Mouse (Mus musculus): ENCODE results near the gene Olfr854. TPM values are rescaled to one million over a fixed set of nuclear protein-coding genes. Genes with fewer than 3 reads are reported as not detected.

The Olfr854 gene
- total RNA-seq (2014; rRNA removed; ENCODE audit: low replicate concordance) (not detected in 2 replicates), polyA plus RNA-seq (2015; fragmentation: Nextera tagmentation; extraction: Ambion mirVana) (not detected in 2 replicates)

DNA sequence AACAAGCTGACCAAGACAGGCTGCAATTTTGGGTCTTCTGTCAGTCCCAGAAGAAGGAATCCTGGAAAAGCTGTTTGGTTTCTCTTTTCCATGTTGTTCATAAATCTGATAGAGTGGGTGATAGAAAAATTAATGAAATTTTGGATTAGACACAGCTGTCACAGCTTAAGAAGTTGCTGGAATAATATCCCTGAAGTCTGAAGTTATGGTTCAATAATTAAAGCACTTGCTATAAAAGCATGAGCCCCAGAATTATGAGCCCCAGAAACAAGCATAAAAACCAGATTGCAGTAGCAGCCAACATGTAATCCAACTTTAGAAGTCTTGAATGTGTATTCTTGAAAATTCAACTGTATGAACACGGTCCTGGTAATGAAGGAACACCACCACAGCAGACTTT is at the start of gene Olfr854:
Gene Olfr854, minus strand, starts transcription at position 101 of the 400 bp plus-strand sequence.
- Histone ChIP-seq H3K36me3 (replicated peaks; ENCODE audit: control insufficient read depth, insufficient read depth, low read length) (no peaks in the 10 kb centered on the region), H3K27me3 (ENCODE audit: control insufficient read depth, insufficient read depth, low read length) (no peaks in the 10 kb centered on the region), H3K4me1 (ENCODE audit: control insufficient read depth, insufficient read depth) (no peaks in the 10 kb centered on the region), H3K27ac (ENCODE audit: low read depth) (no peak within 1 kb of the TSS), H3K4me3 (ENCODE audit: low read depth, low read length) (no peak within 1 kb of the TSS), H3K4me2 (ENCODE audit: low read depth, low read length) (no peak within 1 kb of the TSS), H3K9ac (replicated peaks; ENCODE audit: low read depth, low read length) (no peak within 1 kb of the TSS), H3K9me3 (replicated peaks; ENCODE audit: control insufficient read depth, low read length) (no peaks in the 10 kb centered on the region)
- WGBS, result 36% methylated on average over 1 of the region's 1 CpGs
- ATAC-seq (ENCODE audit: insufficient read depth, low read depth), result no peak
- no peak for DNase-seq (ENCODE audit: low spot score)
- no peak for TF ChIP-seq CTCF (IDR thresholded peaks at IDR 0.05; ENCODE audit: low read depth)
- TF ChIP-seq EP300 (IDR thresholded peaks at IDR 0.05; ENCODE audit: low read depth), result no peak

DNA sequence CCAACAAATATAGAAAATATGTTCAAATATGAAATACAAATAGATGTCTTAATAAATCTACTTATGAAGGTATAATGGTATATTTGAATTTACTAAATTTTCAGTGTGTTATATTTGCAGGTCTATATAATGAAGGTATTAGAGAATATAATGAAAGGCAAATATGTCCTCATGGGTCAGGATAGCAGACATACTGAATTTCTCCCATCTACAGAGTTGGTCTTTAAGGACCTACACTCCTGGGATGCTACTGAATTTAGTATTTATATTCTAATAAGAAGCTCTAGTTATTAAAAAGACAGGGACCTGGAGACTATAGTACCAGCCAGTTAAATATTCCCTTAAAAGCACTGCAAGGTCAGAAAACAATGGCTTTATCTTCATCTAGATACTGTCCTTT is 15.1 kb upstream of the Olfr854 start, which contains the start of gene Olfr855:
Gene Olfr855, plus strand, starts transcription at position 301 of the 400 bp plus-strand sequence.
- ATAC-seq (ENCODE audit: insufficient read depth, low read depth) (no peak), DNase-seq (ENCODE audit: low spot score) (no peak)
- Histone ChIP-seq H3K27me3 (ENCODE audit: control insufficient read depth, insufficient read depth, low read length) (no peaks in the 10 kb centered on the region), H3K4me3 (ENCODE audit: low read depth, low read length) (no peak within 1 kb of the TSS), H3K9ac (replicated peaks; ENCODE audit: low read depth, low read length) (no peak within 1 kb of the TSS), H3K9me3 (replicated peaks; ENCODE audit: control insufficient read depth, low read length) (no peaks in the 10 kb centered on the region; the same call in 1 of the 2 replicates), H3K4me2 (ENCODE audit: low read depth, low read length) (no peak within 1 kb of the TSS), H3K27ac (ENCODE audit: low read depth) (no peak within 1 kb of the TSS), H3K4me1 (ENCODE audit: control insufficient read depth, insufficient read depth) (no peaks in the 10 kb centered on the region), H3K36me3 (replicated peaks; ENCODE audit: control insufficient read depth, insufficient read depth, low read length) (no peaks in the 10 kb centered on the region)
- TF ChIP-seq CTCF (IDR thresholded peaks at IDR 0.05; ENCODE audit: low read depth) (no peak), EP300 (IDR thresholded peaks at IDR 0.05; ENCODE audit: low read depth) (no peak)

DNA sequence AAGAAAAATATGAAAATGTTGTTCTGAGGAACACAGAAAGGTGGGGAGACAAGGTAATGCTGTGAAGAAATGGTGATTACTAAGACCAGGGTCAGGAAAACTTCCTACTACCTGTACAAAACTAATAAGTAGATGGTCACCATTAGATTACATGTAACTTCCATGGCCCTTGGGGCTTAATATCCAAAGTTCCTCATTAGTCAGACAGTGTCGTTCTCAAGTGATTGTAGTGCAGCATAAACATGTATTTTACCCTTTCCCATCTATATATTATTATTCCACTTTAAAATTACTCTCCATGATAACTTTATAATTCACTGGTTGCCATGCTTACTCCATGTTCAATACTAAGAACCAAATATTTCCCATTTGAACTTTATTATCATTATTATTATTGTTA is 26.2 kb downstream of the Olfr854 start, which contains the start of gene Olfr853:
Gene Olfr853, minus strand, starts transcription at position 101 of the 400 bp plus-strand sequence.
- Histone ChIP-seq H3K36me3 (replicated peaks; ENCODE audit: control insufficient read depth, insufficient read depth, low read length) (no peaks in the 10 kb centered on the region), H3K4me2 (ENCODE audit: low read depth, low read length) (no peak within 1 kb of the TSS), H3K27ac (ENCODE audit: low read depth) (no peak within 1 kb of the TSS), H3K9ac (replicated peaks; ENCODE audit: low read depth, low read length) (no peak within 1 kb of the TSS), H3K27me3 (ENCODE audit: control insufficient read depth, insufficient read depth, low read length) (no peaks in the 10 kb centered on the region), H3K9me3 (replicated peaks; ENCODE audit: control insufficient read depth, low read length) (peaks cover 4% of the 10 kb centered on the region; the same call in 1 of the 2 replicates), H3K4me1 (ENCODE audit: control insufficient read depth, insufficient read depth) (no peaks in the 10 kb centered on the region), H3K4me3 (ENCODE audit: low read depth, low read length) (no peak within 1 kb of the TSS)
- ATAC-seq (ENCODE audit: insufficient read depth, low read depth) (no peak), DNase-seq (ENCODE audit: low spot score) (no peak)
- WGBS, result 81% methylated on average over 1 of the region's 1 CpGs
- TF ChIP-seq CTCF (IDR thresholded peaks at IDR 0.05; ENCODE audit: low read depth) (no peak), EP300 (IDR thresholded peaks at IDR 0.05; ENCODE audit: low read depth) (no peak)

Other genes with a start within 250 kb of the Olfr854 start
- gene Olfr845, start 230.9 kb downstream of the Olfr854 start, total RNA-seq (2014; rRNA removed; ENCODE audit: low replicate concordance), result not detected in 2 replicates
- not detected in 2 replicates for gene Olfr845, start 230.9 kb downstream of the Olfr854 start, polyA plus RNA-seq (2015; fragmentation: Nextera tagmentation; extraction: Ambion mirVana)
- gene Olfr846, start 203.4 kb downstream of the Olfr854 start, total RNA-seq (2014; rRNA removed; ENCODE audit: low replicate concordance), result not detected in 2 replicates
- not detected in 2 replicates for gene Olfr846, start 203.4 kb downstream of the Olfr854 start, polyA plus RNA-seq (2015; fragmentation: Nextera tagmentation; extraction: Ambion mirVana)
- gene Olfr847, start 188.7 kb downstream of the Olfr854 start, total RNA-seq (2014; rRNA removed; ENCODE audit: low replicate concordance), result not detected in 2 replicates
- gene Olfr847, start 188.7 kb downstream of the Olfr854 start, polyA plus RNA-seq (2015; fragmentation: Nextera tagmentation; extraction: Ambion mirVana), result not detected in 2 replicates
- not detected in 2 replicates for gene Olfr849, start 127.1 kb downstream of the Olfr854 start, total RNA-seq (2014; rRNA removed; ENCODE audit: low replicate concordance)
- not detected in 2 replicates for gene Olfr849, start 127.1 kb downstream of the Olfr854 start, polyA plus RNA-seq (2015; fragmentation: Nextera tagmentation; extraction: Ambion mirVana)
- not detected in 2 replicates for gene Olfr850, start 89.1 kb downstream of the Olfr854 start, total RNA-seq (2014; rRNA removed; ENCODE audit: low replicate concordance)
- not detected in 2 replicates for gene Olfr850, start 89.1 kb downstream of the Olfr854 start, polyA plus RNA-seq (2015; fragmentation: Nextera tagmentation; extraction: Ambion mirVana)
- gene Olfr851, start 74.1 kb downstream of the Olfr854 start, total RNA-seq (2014; rRNA removed; ENCODE audit: low replicate concordance), result not detected in 2 replicates
- not detected in 2 replicates for gene Olfr851, start 74.1 kb downstream of the Olfr854 start, polyA plus RNA-seq (2015; fragmentation: Nextera tagmentation; extraction: Ambion mirVana)
- not detected in 2 replicates for gene Olfr853, start 26.3 kb downstream of the Olfr854 start, total RNA-seq (2014; rRNA removed; ENCODE audit: low replicate concordance)
- not detected in 2 replicates for gene Olfr853, start 26.3 kb downstream of the Olfr854 start, polyA plus RNA-seq (2015; fragmentation: Nextera tagmentation; extraction: Ambion mirVana)
- gene Olfr855, start 15.2 kb upstream of the Olfr854 start, total RNA-seq (2014; rRNA removed; ENCODE audit: low replicate concordance), result not detected in 2 replicates
- gene Olfr855, start 15.2 kb upstream of the Olfr854 start, polyA plus RNA-seq (2015; fragmentation: Nextera tagmentation; extraction: Ambion mirVana), result not detected in 2 replicates
- 10.6 and 22.8 TPM in 2 replicates for gene Zfp317, start 54.7 kb upstream of the Olfr854 start, total RNA-seq (2014; rRNA removed; ENCODE audit: low replicate concordance)
- 11.5 and 12.0 TPM in 2 replicates for gene Zfp317, start 54.7 kb upstream of the Olfr854 start, polyA plus RNA-seq (2015; fragmentation: Nextera tagmentation; extraction: Ambion mirVana)
- gene Olfr857, start 142.1 kb upstream of the Olfr854 start, total RNA-seq (2014; rRNA removed; ENCODE audit: low replicate concordance), result not detected in 2 replicates
- gene Olfr857, start 142.1 kb upstream of the Olfr854 start, polyA plus RNA-seq (2015; fragmentation: Nextera tagmentation; extraction: Ambion mirVana), result not detected in 2 replicates
- gene Olfr58, start 212.9 kb upstream of the Olfr854 start, total RNA-seq (2014; rRNA removed; ENCODE audit: low replicate concordance), result not detected in 2 replicates
- gene Olfr58, start 212.9 kb upstream of the Olfr854 start, polyA plus RNA-seq (2015; fragmentation: Nextera tagmentation; extraction: Ambion mirVana), result not detected in 2 replicates
- gene Olfr859, start 237.5 kb upstream of the Olfr854 start, total RNA-seq (2014; rRNA removed; ENCODE audit: low replicate concordance), result not detected in 2 replicates
- gene Olfr859, start 237.5 kb upstream of the Olfr854 start, polyA plus RNA-seq (2015; fragmentation: Nextera tagmentation; extraction: Ambion mirVana), result not detected in 2 replicates